In genomic region chr3:98975777-98976176, GRCm38 (mm10) we compare ENCODE assay signal across 8 mouse cellular contexts.
A peak's percentile ranks its signal among the peaks of the same experiment; 100 is the strongest.
DNase-seq lines count a peak whose midpoint lies in the region; ATAC-seq and TF ChIP-seq lines count a peak whose summit lies in the region.

No protein-coding gene starts in this region.

- no peak overlapping the region for H3K27ac ChIP-seq in lung, postnatal 0 days (ENCODE audit: low read length)
- no peak overlapping the region for H3K27ac ChIP-seq in kidney, embryonic 15.5 days

- no peaks in the 10 kb centered on the region for H3K9me3 ChIP-seq in lung, postnatal 0 days (ENCODE audit: low read length)
- H3K9me3 ChIP-seq in kidney, embryonic 15.5 days (replicated peaks), result no peaks in the 10 kb centered on the region

- ATAC-seq in lung, postnatal 0 days, result no peak
- ATAC-seq in kidney, embryonic 15.5 days (replicated peaks; ENCODE audit: low FRiP score), result peak; percentile 64; the same call in 1 of the 2 replicates

- TF ChIP-seq CTCF in lung, postnatal 0 days (IDR thresholded peaks at IDR 0.05), result peak; percentile 62
- TF ChIP-seq CTCF in lung, adult 2 months (IDR thresholded peaks at IDR 0.05; ENCODE audit: insufficient read depth, low read length), result no peak

- no peaks in the 10 kb centered on the region for H3K4me1 ChIP-seq in lung, postnatal 0 days (ENCODE audit: insufficient read depth, low read depth, low read length)
- H3K4me1 ChIP-seq in lung, adult 2 months (ENCODE audit: control insufficient read depth, insufficient read depth, low read length), result no peaks in the 10 kb centered on the region
- no peaks in the 10 kb centered on the region for H3K4me1 ChIP-seq in kidney, embryonic 15.5 days

- no peak for TF ChIP-seq POLR2A in lung, adult 2 months (IDR thresholded peaks at IDR 0.05; ENCODE audit: borderline replicate concordance, extremely low read depth, low read depth, low read length)

- DNase-seq in adrenal gland, adult 2 months, result peak; percentile 47
- DNase-seq in adrenal gland, postnatal 4 days (ENCODE audit: low spot score in 2 of 2), result no peak
- DNase-seq in lung, postnatal 0 days (ENCODE audit: low spot score), result peak; percentile 62
- DNase-seq in lung, adult 2 months, result no peak
- DNase-seq in embryo, embryonic 11.5 days (ENCODE audit: low read depth, low spot score), result peak; percentile 51
- peak; percentile 5 for DNase-seq in naive thymus-derived CD4-positive, alpha-beta T cell, adult 2 months (ENCODE audit: low read depth)
- DNase-seq in thymus, adult 18-20 months, result no peak

- no peak overlapping the region for H3K9ac ChIP-seq in lung, postnatal 0 days (replicated peaks; ENCODE audit: low read depth)
- H3K9ac ChIP-seq in kidney, embryonic 15.5 days, result no peak overlapping the region

- no peak for TF ChIP-seq EP300 in lung, postnatal 0 days (IDR thresholded peaks at IDR 0.05)

- H3K4me3 ChIP-seq in lung, postnatal 0 days (ENCODE audit: low read depth, low read length), result no peak overlapping the region
- no peak overlapping the region for H3K4me3 ChIP-seq in lung, adult 2 months (replicated peaks; ENCODE audit: extremely low read depth, low read depth, low read length)
- H3K4me3 ChIP-seq in kidney, embryonic 15.5 days (replicated peaks), result no peak overlapping the region

- 4% methylated on average over 3 of the region's 3 CpGs for WGBS in lung, postnatal 0 days
- WGBS in lung, adult 2 months, result 5% methylated on average over 3 of the region's 3 CpGs
- WGBS in kidney, embryonic 15.5 days, result 3% methylated on average over 3 of the region's 3 CpGs

- H3K27me3 ChIP-seq in lung, postnatal 0 days (replicated peaks; ENCODE audit: insufficient read depth, low read length), result no peaks in the 10 kb centered on the region
- no peaks in the 10 kb centered on the region for H3K27me3 ChIP-seq in kidney, embryonic 15.5 days

- H3K4me2 ChIP-seq in lung, postnatal 0 days (replicated peaks; ENCODE audit: low read depth, low read length), result no peak overlapping the region
- H3K4me2 ChIP-seq in kidney, embryonic 15.5 days, result no peak overlapping the region

- no peaks in the 10 kb centered on the region for H3K36me3 ChIP-seq in lung, postnatal 0 days (ENCODE audit: insufficient read depth, low read length)
- no peaks in the 10 kb centered on the region for H3K36me3 ChIP-seq in kidney, embryonic 15.5 days

Comparison
In these comparisons a context has a peak if more than half of its experiments do, and no peak if none do; other contexts are left out.
1. DNase-seq: peak in adrenal gland, adult 2 months (single experiment), lung, postnatal 0 days (single experiment), embryo, embryonic 11.5 days (single experiment) and naive thymus-derived CD4-positive, alpha-beta T cell, adult 2 months (single experiment); none in adrenal gland, postnatal 4 days (0 of 2), lung, adult 2 months (single experiment) and thymus, adult 18-20 months (0 of 2).